8 mouse cellular contexts compared by ENCODE assay signal in genomic region chr2:164960716-164961441, GRCm38 (mm10). TPM values are rescaled to one million over a fixed set of nuclear protein-coding genes. Genes with fewer than 3 reads are reported as not detected.
DNase-seq lines count a peak whose midpoint lies in the region; ATAC-seq and TF ChIP-seq lines count a peak whose summit lies in the region.

TSS of gene Slc12a5 (plus strand) at chr2:164960802.

- ATAC-seq in erythroblast, adult 5-6 weeks (replicated peaks; ENCODE audit: low FRiP score, poor library complexity, severe bottlenecking) = no peak; the same call in 1 of the 2 replicates
- ATAC-seq in lung, embryonic 14.5 days (ENCODE audit: insufficient read depth) = peak; percentile 85

- H3K4me2 ChIP-seq in lung, embryonic 14.5 days = peak within 1 kb of the TSS; percentile 73

- H3K9me3 ChIP-seq in erythroblast, embryonic 14.5 days (ENCODE audit: control insufficient read depth, low read length) = peaks cover 5% of the 10 kb centered on the region; the same call in 1 of the 2 replicates
- no peaks in the 10 kb centered on the region for H3K9me3 ChIP-seq in lung, embryonic 14.5 days (ENCODE audit: low read depth, low read length)

- H3K36me3 ChIP-seq in erythroblast, embryonic 14.5 days (ENCODE audit: control insufficient read depth) = no peaks in the 10 kb centered on the region
- H3K36me3 ChIP-seq in lung, embryonic 14.5 days (ENCODE audit: insufficient read depth) = no peaks in the 10 kb centered on the region

- TF ChIP-seq CTCF in lung, embryonic 14.5 days (IDR thresholded peaks at IDR 0.05; ENCODE audit: low read depth) = no peak
- TF ChIP-seq CTCF in olfactory bulb, adult 2 months (IDR thresholded peaks at IDR 0.05; ENCODE audit: insufficient read depth, low read depth, low read length) = no peak

- peak; percentile 78 for DNase-seq in R1 (ENCODE audit: low read depth, low spot score)
- peak; percentile 88 for DNase-seq in embryo, embryonic 10 days (ENCODE audit: low spot score)
- DNase-seq in heart, postnatal 14 days = peak; percentile 51 to 67
- peak in 1 of 2 experiments; percentile 65 for DNase-seq in layer of hippocampus, adult 18-20 months (ENCODE audit: low spot score in 2 of 2)
- DNase-seq in lung, embryonic 14.5 days = peak; percentile 79

- H3K4me1 ChIP-seq in erythroblast, embryonic 14.5 days (ENCODE audit: control insufficient read depth) = peaks cover 8% of the 10 kb centered on the region
- no peaks in the 10 kb centered on the region for H3K4me1 ChIP-seq in lung, embryonic 14.5 days (ENCODE audit: insufficient read depth)
- H3K4me1 ChIP-seq in olfactory bulb, adult 2 months (ENCODE audit: control insufficient read depth, insufficient read depth, low read length) = peaks cover 39% of the 10 kb centered on the region

- H3K27ac ChIP-seq in lung, embryonic 14.5 days (ENCODE audit: low read depth) = no peak within 1 kb of the TSS
- H3K27ac ChIP-seq in olfactory bulb, adult 2 months (ENCODE audit: insufficient read depth, low read depth, low read length) = peak within 1 kb of the TSS; percentile 65

- no peak; the same call in 1 of the 2 replicates for TF ChIP-seq POLR2A in olfactory bulb, adult 2 months (IDR thresholded peaks at IDR 0.05; ENCODE audit: insufficient read depth, low read depth, low read length)

- H3K4me3 ChIP-seq in erythroblast, embryonic 14.5 days (replicated peaks) = peak within 1 kb of the TSS; percentile 53
- H3K4me3 ChIP-seq in lung, embryonic 14.5 days (ENCODE audit: low read depth, low read length) = peak within 1 kb of the TSS; percentile 52
- peak within 1 kb of the TSS; percentile 79 for H3K4me3 ChIP-seq in olfactory bulb, adult 2 months (ENCODE audit: insufficient read depth, low read depth, low read length)

- intact Hi-C loops in heart, postnatal 14 days (cut with DNase I) = loop anchor here (2.0 to 5.0 kb wide), 4 partner anchors 74 to 401 kb away; partner anchors contain the start of gene Ncoa5

- WGBS in lung, embryonic 14.5 days = under 1% methylated on average over 49 of the region's 54 CpGs
- 2% methylated on average over 53 of the region's 54 CpGs for WGBS in olfactory bulb, adult 2 months

- peaks cover 26% of the 10 kb centered on the region for H3K27me3 ChIP-seq in erythroblast, embryonic 14.5 days (ENCODE audit: control insufficient read depth)
- no peaks in the 10 kb centered on the region for H3K27me3 ChIP-seq in lung, embryonic 14.5 days (ENCODE audit: insufficient read depth, low read length)

- H3K9ac ChIP-seq in lung, embryonic 14.5 days = peak within 1 kb of the TSS; percentile 40

RNA-seq across cellular contexts. Expression of gene Slc12a5, which starts in this region (rescaled TPM):
- polyA plus RNA-seq in erythroblast, embryonic 14.5 days (2012) = not detected in 2 replicates
- not detected in 2 replicates for total RNA-seq in erythroblast, adult 5-6 weeks (2015; ENCODE audit: low replicate concordance)
- total RNA-seq in erythroblast, adult 5-6 weeks (2017; ENCODE audit: low replicate concordance) = not detected in 2 replicates
- under 1 TPM; 0.73 to 0.91 TPM for total RNA-seq in heart, postnatal 14 days (2021)
- 100 to 1,000 TPM; 396 to 408 TPM for total RNA-seq in layer of hippocampus, adult 18-20 months (2021)
- 0.57 and 1.6 TPM in 2 replicates for polyA plus RNA-seq in lung, embryonic 14.5 days (2014; fragmentation: Nextera tagmentation; extraction: Ambion mirVana)
- polyA plus RNA-seq in olfactory bulb, adult 2 months (2012; ENCODE audit: insufficient read depth, insufficient read length, low replicate concordance, missing spikeins) = not detected in 2 replicates

Comparison
In these comparisons a context has a peak if more than half of its experiments do, and no peak if none do; other contexts are left out.
1. RNA of gene Slc12a5 (total RNA-seq): 396 to 408 TPM in layer of hippocampus, adult 18-20 months; 0.73 to 0.91 TPM in heart, postnatal 14 days and not detected in erythroblast, adult 5-6 weeks; every median in the first group is over 100 times any median in the second.
2. RNA of gene Slc12a5 (polyA plus RNA-seq): not detected in olfactory bulb, adult 2 months; 0.57 to 1.6 TPM in lung, embryonic 14.5 days and not detected in erythroblast, embryonic 14.5 days; every median in the first group is over 10 times any median in the second.
3. Peak in DNase-seq in heart, postnatal 14 days; RNA of the gene not detected or under 1 TPM.
4. Peak in every context shown above with its lines, with median percentiles within 50 percentile points of each other: H3K4me3 ChIP-seq.